Mouse (Mus musculus) intestine, embryonic 16.5 days (tissue): Measurements from ENCODE around the gene Efcab7. TPM values are rescaled to one million over a fixed set of nuclear protein-coding genes. Genes with fewer than 3 reads are reported as not detected.

ENCODE experiments used
- ATAC-seq: fragments of 200-750 bp; cut with Nextera tagmentation; 2 replicates; pipeline ENCODE4 v1.8.0; 2017; ENCODE audit warnings: moderate TSS enrichment, moderate library complexity
- H3K27ac ChIP-seq: fragments of 300-500 bp; sonication (generic); 2 replicates; pipeline ENCODE4 v1.5.1; 2014; ENCODE audit warnings: mild to moderate bottlenecking, low read length
- H3K27me3 ChIP-seq: fragments of 300-500 bp; sonication (generic); replicated peaks from 2 replicates; pipeline ENCODE4 v1.6.1; 2014; ENCODE audit warnings: low read length, control low read depth, mixed read lengths; ENCODE audit not compliant: control insufficient read depth, insufficient read depth
- H3K36me3 ChIP-seq: fragments of 300-500 bp; sonication (generic); 2 replicates; pipeline ENCODE4 v1.6.1; 2014; ENCODE audit warnings: low read length, control low read depth; ENCODE audit not compliant: control insufficient read depth, insufficient read depth
- H3K4me1 ChIP-seq: fragments of 300-500 bp; sonication (generic); 2 replicates; pipeline ENCODE4 v1.6.1; 2014; ENCODE audit warnings: low read length, control low read depth, mixed read lengths; ENCODE audit not compliant: control insufficient read depth, insufficient read depth
- H3K4me2 ChIP-seq: fragments of 300-500 bp; sonication (generic); 2 replicates; pipeline ENCODE4 v1.6.1; 2014; ENCODE audit warnings: low read depth, low read length, control low read depth
- H3K4me3 ChIP-seq: fragments of 300-500 bp; sonication (generic); 2 replicates; pipeline ENCODE4 v1.5.1; 2014; ENCODE audit warnings: mild to moderate bottlenecking, low read length
- H3K9ac ChIP-seq: fragments of 300-500 bp; sonication (generic); 2 replicates; pipeline ENCODE4 v1.6.1; 2014; ENCODE audit warnings: low read depth, low read length
- H3K9me3 ChIP-seq: fragments of 300-500 bp; sonication (generic); 2 replicates; pipeline ENCODE4 v1.6.1; 2016; ENCODE audit warnings: low read length, control low read depth; ENCODE audit not compliant: control insufficient read depth
- WGBS: fragments of 180-500 bp; shearing (Covaris S2); extraction: QIAGEN DNeasy Blood & Tissue Kit; methylation state at CpG from one replicate; pipeline ENCODE4 v1.1.7; 2014; 5-methylcytosine and 5-hydroxymethylcytosine counted together
- polyA plus RNA-seq: library from polyadenylated mRNA; unstranded; fragments of >200 nt; fragmentation: Nextera tagmentation; extraction: Ambion mirVana; gene quantifications from 2 replicates; pipeline ENCODE4 v1.2.1, GENCODE M21; 2015

The Efcab7 gene
- polyA plus RNA-seq, 1 experiment from 2014 or later: 12.4 TPM

DNA sequence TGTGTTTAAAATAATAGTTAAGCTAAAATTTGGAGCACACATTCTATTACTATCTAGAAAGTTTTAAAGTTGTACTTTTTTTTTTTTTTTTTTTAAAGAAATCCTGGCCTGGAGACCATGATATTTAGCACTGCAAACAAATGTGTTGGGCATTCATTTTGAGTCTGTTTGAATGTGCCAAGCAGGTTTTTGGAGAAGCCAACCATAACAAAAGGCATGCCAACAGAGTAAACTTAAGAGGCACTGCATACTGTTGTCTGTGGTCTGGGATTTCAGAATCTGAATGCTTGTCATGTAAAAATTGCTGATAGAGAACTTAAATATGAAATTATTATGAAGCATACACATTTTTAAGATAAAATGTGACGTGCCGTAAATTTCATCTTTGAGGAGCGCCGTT, 128.2 kb downstream of the Efcab7 start:
- no peak overlapping the region for H3K27ac ChIP-seq
- H3K4me2 ChIP-seq: no peak overlapping the region
- H3K4me3 ChIP-seq: no peak overlapping the region
- peaks cover 4% of the 10 kb centered on the region; the same call in 1 of the 2 replicates for H3K4me1 ChIP-seq
- WGBS: 87% methylated on average over 4 of the region's 4 CpGs
- H3K9ac ChIP-seq: no peak overlapping the region
- H3K9me3 ChIP-seq: no peaks in the 10 kb centered on the region
- H3K36me3 ChIP-seq: no peaks in the 10 kb centered on the region
- no peaks in the 10 kb centered on the region for H3K27me3 ChIP-seq
- ATAC-seq: no peak

DNA sequence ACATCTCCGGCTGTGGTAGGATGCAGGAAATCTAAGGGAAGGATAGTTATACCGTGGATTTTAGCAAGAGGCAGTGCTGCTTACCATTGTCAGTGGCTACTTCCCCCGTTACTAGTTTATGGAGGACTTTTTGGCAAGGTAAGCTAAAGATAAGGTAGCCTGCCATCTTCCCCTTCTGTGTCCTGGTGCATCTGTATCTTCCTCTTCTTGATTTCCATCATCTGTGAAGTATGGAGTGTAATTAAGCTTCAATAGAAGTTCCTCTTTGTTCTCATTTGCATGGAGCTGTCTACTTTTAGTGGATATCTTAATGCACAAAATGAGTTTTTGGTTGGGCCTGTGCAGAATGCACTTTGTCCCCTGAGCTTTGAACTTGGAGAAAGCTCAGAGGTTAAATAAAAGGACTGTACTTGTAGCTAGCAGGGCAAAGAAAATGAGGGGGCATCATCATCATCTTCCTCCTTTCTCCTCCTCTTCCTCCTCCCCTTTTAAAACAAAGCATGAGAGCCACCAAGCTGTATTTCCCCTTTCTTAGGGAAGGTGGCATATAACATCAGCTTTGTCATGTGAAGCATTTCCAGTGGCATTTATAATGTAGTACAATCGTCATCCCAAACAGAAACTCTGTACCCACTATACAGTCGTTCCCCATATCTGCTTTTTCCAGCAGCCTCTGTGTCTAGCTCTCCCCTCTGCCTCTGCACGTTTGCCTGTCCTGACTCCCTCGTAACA, 129.3 kb downstream of the Efcab7 start:
- H3K36me3 ChIP-seq: no peaks in the 10 kb centered on the region
- no peak overlapping the region for H3K4me2 ChIP-seq
- H3K27ac ChIP-seq: no peak overlapping the region
- H3K9ac ChIP-seq: no peak overlapping the region
- no peak overlapping the region for H3K4me3 ChIP-seq
- no peaks in the 10 kb centered on the region for H3K27me3 ChIP-seq
- peaks cover 4% of the 10 kb centered on the region; the same call in 1 of the 2 replicates for H3K4me1 ChIP-seq
- ATAC-seq: no peak
- WGBS: 73% methylated on average over 7 of the region's 7 CpGs
- H3K9me3 ChIP-seq: no peaks in the 10 kb centered on the region

DNA sequence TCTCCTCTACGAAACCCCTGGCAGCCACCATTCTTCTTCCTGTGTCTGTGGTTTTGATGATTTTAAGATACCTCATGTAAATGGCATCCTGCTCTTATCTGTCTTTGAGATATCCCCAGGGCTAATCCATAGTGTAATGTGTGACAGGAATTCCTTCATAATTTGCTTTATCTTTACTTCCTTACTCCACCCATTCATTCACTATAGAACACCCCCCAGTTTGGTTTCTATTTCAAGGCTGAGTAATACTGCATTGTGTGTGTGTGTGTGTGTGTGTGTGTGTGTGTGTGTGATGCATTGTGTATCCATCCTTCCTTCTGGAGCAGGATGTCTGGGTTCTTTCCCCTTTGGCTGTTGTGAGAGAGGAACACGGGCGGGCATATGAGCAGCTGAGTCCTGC, 130.3 kb downstream of the Efcab7 start:
- no peak overlapping the region for H3K9ac ChIP-seq
- no peak overlapping the region for H3K4me3 ChIP-seq
- H3K4me1 ChIP-seq: peaks cover 4% of the 10 kb centered on the region; the same call in 1 of the 2 replicates
- 70% methylated on average over 3 of the region's 3 CpGs for WGBS
- ATAC-seq: 0 out of 2 replicates have a peak, but pooled peaks have one; percentile 56
- no peaks in the 10 kb centered on the region for H3K9me3 ChIP-seq
- no peaks in the 10 kb centered on the region for H3K27me3 ChIP-seq
- H3K27ac ChIP-seq: no peak overlapping the region
- peaks cover 5% of the 10 kb centered on the region for H3K36me3 ChIP-seq
- H3K4me2 ChIP-seq: no peak overlapping the region

Other genes starting within 250 kb of the Efcab7 start
- gene Foxd3, start 172.9 kb upstream of the Efcab7 start, polyA plus RNA-seq: 0.40 and 0.50 TPM in 2 replicates
- 20.6 and 21.0 TPM in 2 replicates for gene Alg6, start 113.5 kb upstream of the Efcab7 start, polyA plus RNA-seq
- gene Pgm1, start 100.2 kb downstream of the Efcab7 start, polyA plus RNA-seq: 258 and 271 TPM in 2 replicates
- gene Itgb3bp, start 100.6 kb downstream of the Efcab7 start, polyA plus RNA-seq: 28.8 and 30.5 TPM in 2 replicates